Mouse (Mus musculus): ENCODE data around the gene Hcls1. TPM values are rescaled to one million over a fixed set of nuclear protein-coding genes. Genes with fewer than 3 reads are reported as not detected.

The Hcls1 gene
- total RNA-seq (2021) = 1 to 10 TPM; 6.3 to 7.0 TPM
- long read RNA-seq, experiment 1 = 0 reads
- long read RNA-seq, experiment 2, partial matches to known transcripts = 0 of 1 reads
- long read RNA-seq, experiment 2, other reads (novel, unspliced or antisense) = 0 of 1 reads

GRCm38 (mm10) chr16:36934841-36935620, at the start of gene Hcls1:
Gene Hcls1, plus strand, starts transcription at chr16:36934983.
- DNase-seq = no peak

- no peak for DNase-seq
Measured at GRCm38 (mm10) chr16:36885912-36886311, 48.9 kb upstream of the Hcls1 start.

GRCm38 (mm10) chr16:36887546-36887945, 47.2 kb upstream of the Hcls1 start:
- DNase-seq = no peak

GRCm38 (mm10) chr16:36890559-36890958, 44.2 kb upstream of the Hcls1 start:
- DNase-seq = no peak

GRCm38 (mm10) chr16:36891415-36891814, 43.4 kb upstream of the Hcls1 start:
- no peak for DNase-seq

GRCm38 (mm10) chr16:36893317-36893716, 41.5 kb upstream of the Hcls1 start:
- no peak for DNase-seq

DNA sequence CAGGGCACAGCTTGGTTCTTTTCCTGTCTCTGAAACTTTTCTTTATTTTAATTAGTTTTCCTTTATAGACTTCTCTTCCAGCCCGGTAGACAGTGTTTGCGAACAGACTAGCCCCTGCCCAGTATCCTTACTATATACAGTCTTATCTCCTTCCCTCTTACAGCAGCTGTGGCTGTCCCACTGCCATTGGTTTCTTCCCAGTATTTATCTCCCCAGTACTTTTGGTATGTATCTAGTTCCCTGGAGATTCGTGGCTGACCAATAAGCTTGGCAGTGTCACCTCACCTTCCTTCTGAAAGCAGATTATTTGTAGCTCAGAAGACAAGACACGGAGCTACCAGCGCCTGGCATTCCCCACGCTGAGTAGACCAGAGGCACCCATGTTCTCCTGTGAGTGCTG, 38.1 kb upstream of the Hcls1 start:
- no peak for DNase-seq

- DNase-seq = no peak
Measured at GRCm38 (mm10) chr16:36903156-36903555, 31.6 kb upstream of the Hcls1 start.

DNA sequence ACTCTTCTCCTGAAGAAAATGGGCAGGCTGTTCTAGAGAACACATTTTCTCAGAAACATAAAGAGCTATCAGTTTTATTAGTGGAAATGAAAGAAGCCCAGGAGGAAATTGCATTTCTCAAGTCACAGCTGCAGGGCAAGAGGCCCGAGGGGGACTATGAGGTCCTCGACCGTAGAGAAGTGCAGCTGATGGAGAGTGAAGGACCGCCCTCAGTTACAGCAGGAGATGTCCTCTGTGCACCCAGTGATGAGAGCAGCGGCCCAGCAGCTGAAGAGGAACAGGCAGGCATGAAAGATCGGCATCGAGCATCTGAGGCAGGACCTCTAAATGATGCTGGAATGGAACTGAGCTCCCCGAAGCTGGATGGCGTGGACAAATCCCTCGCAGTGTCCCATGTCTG, 22.9 kb upstream of the Hcls1 start:
- DNase-seq = no peak

GRCm38 (mm10) chr16:36912311-36912710, 22.5 kb upstream of the Hcls1 start:
- DNase-seq = no peak

GRCm38 (mm10) chr16:36914195-36914594, 20.6 kb upstream of the Hcls1 start:
- DNase-seq = no peak

GRCm38 (mm10) chr16:36918505-36918904, 16.3 kb upstream of the Hcls1 start:
- DNase-seq = no peak

GRCm38 (mm10) chr16:36920410-36920809, 14.4 kb upstream of the Hcls1 start:
- no peak for DNase-seq

- no peak for DNase-seq
Measured at GRCm38 (mm10) chr16:36921067-36921613, 13.6 kb upstream of the Hcls1 start.

DNA sequence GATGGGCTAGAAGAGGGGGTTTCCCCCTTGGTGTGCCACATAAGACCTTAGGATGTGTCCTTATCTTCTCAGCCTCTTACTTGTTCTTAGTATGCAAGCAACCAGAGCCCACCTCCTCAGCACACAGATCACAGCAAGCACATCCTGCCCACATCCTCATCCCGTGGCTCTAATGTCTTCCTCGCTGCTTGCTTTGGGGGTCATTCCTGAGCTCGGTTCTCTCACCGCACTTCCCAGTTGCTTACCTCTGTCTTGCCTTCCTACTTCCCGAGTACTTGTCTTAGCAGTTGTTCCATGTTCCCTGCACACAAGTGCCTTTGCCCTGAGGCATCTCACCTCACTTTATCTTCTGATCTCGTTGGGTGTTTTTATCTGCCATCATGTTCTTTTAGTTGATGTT, 12.8 kb upstream of the Hcls1 start:
- DNase-seq = no peak

GRCm38 (mm10) chr16:36924312-36924711, 10.5 kb upstream of the Hcls1 start:
- DNase-seq = no peak

GRCm38 (mm10) chr16:36925351-36925750, 9.4 kb upstream of the Hcls1 start:
- no peak for DNase-seq

DNA sequence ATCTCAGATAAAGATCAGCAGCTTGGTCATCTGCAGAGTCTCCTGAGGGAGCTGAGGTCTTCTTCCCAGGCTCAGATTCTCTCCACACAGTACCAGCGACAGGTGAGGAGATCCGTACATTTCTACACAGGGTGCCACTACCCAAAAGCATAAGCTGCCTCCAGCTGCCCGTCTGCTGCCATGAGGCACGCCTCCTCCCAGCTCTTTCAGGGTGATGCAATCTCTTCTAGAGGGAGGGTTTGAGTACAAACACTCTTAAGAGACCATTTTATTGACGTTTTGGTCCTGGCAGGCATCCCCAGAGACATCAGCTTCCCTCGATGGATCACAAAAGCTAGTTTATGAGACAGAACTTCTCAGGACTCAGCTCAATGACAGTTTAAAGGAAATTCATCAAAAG, 9.0 kb upstream of the Hcls1 start:
- no peak for DNase-seq

DNA sequence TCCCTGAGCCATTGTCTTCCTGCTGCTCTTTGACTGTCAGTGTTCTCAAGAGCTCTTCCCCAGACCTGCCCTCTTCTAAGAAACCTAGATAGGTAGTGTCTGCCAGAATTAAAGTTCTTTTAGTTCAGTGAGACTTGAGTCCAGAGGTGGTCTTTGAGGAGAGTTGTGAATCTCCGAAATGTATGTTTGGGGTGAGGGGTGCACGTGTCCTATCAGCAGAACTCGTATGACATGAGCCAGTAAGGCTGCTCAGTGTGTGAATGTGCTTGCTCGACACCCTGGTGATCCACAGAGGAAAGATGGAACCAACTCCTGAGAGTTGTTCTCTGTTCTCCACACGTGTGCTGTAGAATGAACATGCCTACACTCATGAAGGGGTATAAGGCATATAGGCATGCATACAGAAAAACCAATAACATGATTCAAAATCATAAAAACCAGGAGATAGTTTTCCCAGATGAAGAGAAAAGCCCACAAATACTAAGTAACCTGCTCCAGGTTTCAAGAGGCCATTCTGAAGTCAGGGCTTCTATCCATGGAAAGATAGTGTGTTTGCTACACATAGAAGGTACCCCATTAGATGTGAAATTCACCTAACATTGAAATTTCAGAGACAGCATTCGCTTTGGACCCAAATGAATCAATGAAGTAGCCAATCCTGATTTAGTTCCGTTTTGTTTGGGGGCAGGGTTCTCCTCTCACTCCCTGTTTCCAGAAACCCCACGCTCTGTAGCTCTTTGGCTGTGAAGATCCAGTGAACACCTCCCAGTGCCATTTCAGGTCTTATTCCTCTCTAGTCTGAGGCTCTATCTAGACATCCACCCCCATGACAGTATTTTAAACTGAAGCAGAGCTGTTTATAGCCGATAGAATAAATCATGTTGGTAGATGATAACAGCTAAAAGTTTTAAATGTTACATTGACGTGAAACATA, 8.0 kb upstream of the Hcls1 start:
- no peak for DNase-seq

- DNase-seq = no peak
Measured at GRCm38 (mm10) chr16:36927495-36928105, 7.2 kb upstream of the Hcls1 start.

- DNase-seq = no peak
Measured at GRCm38 (mm10) chr16:36928106-36928500, 6.7 kb upstream of the Hcls1 start.

- no peak for DNase-seq
Measured at GRCm38 (mm10) chr16:36929216-36929615, 5.6 kb upstream of the Hcls1 start.

All from gastrocnemius, postnatal 10 days (tissue).